Comparison of ENCODE assay signal across 10 mouse cellular contexts in genomic region chr5:117109522-117109921, GRCm38 (mm10). TPM values are rescaled to one million over a fixed set of nuclear protein-coding genes. Genes with fewer than 3 reads are reported as not detected.
DNase-seq lines count a peak whose midpoint lies in the region; ATAC-seq and TF ChIP-seq lines count a peak whose summit lies in the region.
"Had no signal": no experiment of that assay in that cellular context is flagged by ENCODE, and none has a peak within 500 bp of the region (broad histone marks: within the 10 kb centered on the region; RNA-seq: fewer than 3 reads in every experiment).

No protein-coding gene starts in this region.

- peaks cover 65% of the 10 kb centered on the region for H3K36me3 ChIP-seq in liver, postnatal 0 days (replicated peaks; ENCODE audit: insufficient read depth, low read length)
- H3K36me3 ChIP-seq in liver, embryonic 11.5 days (ENCODE audit: control insufficient read depth, insufficient read depth, low read length), result peaks cover 46% of the 10 kb centered on the region
- peaks cover 85% of the 10 kb centered on the region for H3K36me3 ChIP-seq in E14TG2a.4 (ENCODE audit: insufficient read depth, low read length)
- H3K36me3 ChIP-seq in small intestine, adult 2 months (ENCODE audit: control insufficient read depth, insufficient read depth, low read length), result peaks cover 64% of the 10 kb centered on the region
- peaks cover 9% of the 10 kb centered on the region; the same call in 1 of the 2 replicates for H3K36me3 ChIP-seq in forebrain, embryonic 11.5 days (ENCODE audit: control insufficient read depth, insufficient read depth, low read length)

- 0 out of 2 replicates have a peak, but pooled peaks cover 7% of the 10 kb centered on the region for H3K4me1 ChIP-seq in liver, postnatal 0 days (ENCODE audit: insufficient read depth)
- no peaks in the 10 kb centered on the region for H3K4me1 ChIP-seq in liver, embryonic 11.5 days (replicated peaks; ENCODE audit: control insufficient read depth, insufficient read depth, low read length)
- H3K4me1 ChIP-seq in E14TG2a.4 (replicated peaks; ENCODE audit: low read depth, low read length), result peaks cover 83% of the 10 kb centered on the region
- H3K4me1 ChIP-seq in small intestine, adult 2 months (ENCODE audit: control insufficient read depth, insufficient read depth, insufficient read length, low read length), result no peaks in the 10 kb centered on the region
- H3K4me1 ChIP-seq in forebrain, embryonic 11.5 days (replicated peaks; ENCODE audit: control insufficient read depth, insufficient read depth, low read length), result no peaks in the 10 kb centered on the region

- DNase-seq in cerebellum, adult 9-11 months, result peak; percentile 25
- DNase-seq in cerebellum, adult 11-12 months, result no peak
- DNase-seq in liver, postnatal 0 days, result peak; percentile 41
- no peak for DNase-seq in liver, embryonic 11.5 days (ENCODE audit: low spot score)
- no peak for DNase-seq in forebrain, embryonic 11.5 days (ENCODE audit: low spot score)

- WGBS in liver, postnatal 0 days (ENCODE audit: insufficient replicate concordance), result 87% methylated on average over 8 of the region's 8 CpGs
- 91% methylated on average over 8 of the region's 8 CpGs for WGBS in liver, embryonic 11.5 days
- 87% methylated on average over 8 of the region's 8 CpGs for WGBS in small intestine, adult 2 months
- 88% methylated on average over 8 of the region's 8 CpGs for WGBS in forebrain, embryonic 11.5 days

- no peaks in the 10 kb centered on the region for H3K9me3 ChIP-seq in liver, postnatal 0 days (ENCODE audit: low read length)
- H3K9me3 ChIP-seq in liver, embryonic 11.5 days (ENCODE audit: control insufficient read depth, low read length), result no peaks in the 10 kb centered on the region
- no peaks in the 10 kb centered on the region for H3K9me3 ChIP-seq in E14TG2a.4 (ENCODE audit: low read length)
- H3K9me3 ChIP-seq in forebrain, embryonic 11.5 days (ENCODE audit: control insufficient read depth, low read length), result no peaks in the 10 kb centered on the region
- H3K9me3 ChIP-seq: kidney, embryonic 15.5 days; limb, embryonic 10.5 days had no signal

- TF ChIP-seq CTCF in liver, postnatal 0 days (IDR thresholded peaks at IDR 0.05; ENCODE audit: low read depth), result peak; percentile 64
- peak; percentile 41 for TF ChIP-seq CTCF in E14TG2a.4 (conservative IDR thresholded peaks at IDR 0.05; ENCODE audit: low read length)
- TF ChIP-seq CTCF in small intestine, adult 2 months (IDR thresholded peaks at IDR 0.05; ENCODE audit: extremely low read depth, insufficient read length, insufficient replicate concordance, low read depth, low read length), result peak; percentile 36; the same call in 1 of the 2 replicates

- H3K4me3 ChIP-seq in liver, postnatal 0 days (ENCODE audit: low read depth, low read length), result no peak overlapping the region
- H3K4me3 ChIP-seq in liver, embryonic 11.5 days (ENCODE audit: low read depth, low read length), result no peak overlapping the region
- no peak overlapping the region for H3K4me3 ChIP-seq in E14TG2a.4 (replicated peaks; ENCODE audit: low read length)
- no peak overlapping the region for H3K4me3 ChIP-seq in small intestine, adult 2 months (ENCODE audit: low read depth, low read length)
- H3K4me3 ChIP-seq in forebrain, embryonic 11.5 days (ENCODE audit: low read depth, low read length), result no peak overlapping the region
- H3K4me3 ChIP-seq: kidney, embryonic 15.5 days; limb, embryonic 10.5 days had no signal

- no peak for ATAC-seq in liver, postnatal 0 days
- ATAC-seq in liver, embryonic 11.5 days (replicated peaks; ENCODE audit: low FRiP score), result no peak
- ATAC-seq in megakaryocyte-erythroid progenitor cell, adult 5-6 weeks (replicated peaks; ENCODE audit: low FRiP score, low TSS enrichment, poor library complexity, severe bottlenecking), result no peak
- no peak for ATAC-seq in forebrain, embryonic 11.5 days (replicated peaks; ENCODE audit: low FRiP score)

- TF ChIP-seq EP300 in liver, postnatal 0 days (IDR thresholded peaks at IDR 0.05; ENCODE audit: low read depth), result no peak

- no peaks in the 10 kb centered on the region for H3K27me3 ChIP-seq in liver, postnatal 0 days (ENCODE audit: insufficient read depth, low read length)
- H3K27me3 ChIP-seq in liver, embryonic 11.5 days (replicated peaks; ENCODE audit: control insufficient read depth, insufficient read depth, low read length), result no peaks in the 10 kb centered on the region
- H3K27me3 ChIP-seq in E14TG2a.4 (ENCODE audit: insufficient read depth, low read length), result no peaks in the 10 kb centered on the region
- no peaks in the 10 kb centered on the region for H3K27me3 ChIP-seq in small intestine, adult 2 months (ENCODE audit: control insufficient read depth, insufficient read depth, low read length)
- H3K27me3 ChIP-seq in forebrain, embryonic 11.5 days (ENCODE audit: control insufficient read depth, insufficient read depth, low read length), result no peaks in the 10 kb centered on the region
- H3K27me3 ChIP-seq: kidney, embryonic 15.5 days had no signal

- no peak for TF ChIP-seq POLR2A in small intestine, adult 2 months (IDR thresholded peaks at IDR 0.05; ENCODE audit: low read depth, low read length)

- H3K27ac ChIP-seq in liver, postnatal 0 days (ENCODE audit: low read depth), result no peak overlapping the region
- H3K27ac ChIP-seq in liver, embryonic 11.5 days (ENCODE audit: low read depth, low read length), result no peak overlapping the region
- no peak overlapping the region for H3K27ac ChIP-seq in small intestine, adult 2 months (ENCODE audit: insufficient read depth, low read depth, low read length)
- H3K27ac ChIP-seq in forebrain, embryonic 11.5 days (ENCODE audit: low read depth, low read length), result no peak overlapping the region
- H3K27ac ChIP-seq: kidney, embryonic 15.5 days; limb, embryonic 10.5 days had no signal

- H3K9ac ChIP-seq in liver, postnatal 0 days (replicated peaks), result no peak overlapping the region
- H3K9ac ChIP-seq in liver, embryonic 11.5 days (ENCODE audit: low read depth, low read length), result no peak overlapping the region
- no peak overlapping the region for H3K9ac ChIP-seq in forebrain, embryonic 11.5 days (ENCODE audit: low read length)
- H3K9ac ChIP-seq: kidney, embryonic 15.5 days had no signal

- H3K4me2 ChIP-seq in liver, postnatal 0 days (ENCODE audit: low read depth, low read length), result no peak overlapping the region
- H3K4me2 ChIP-seq in liver, embryonic 11.5 days, result no peak overlapping the region
- no peak overlapping the region for H3K4me2 ChIP-seq in forebrain, embryonic 11.5 days (ENCODE audit: low read depth, low read length, severe bottlenecking)
- H3K4me2 ChIP-seq: kidney, embryonic 15.5 days had no signal

RNA-seq across cellular contexts. Expression of gene Suds3, which starts 6.4 kb away (rescaled TPM):
- polyA plus RNA-seq in liver, postnatal 0 days (2015; fragmentation: Nextera tagmentation; extraction: Ambion mirVana), result 30.5 and 33.4 TPM in 2 replicates
- polyA plus RNA-seq in liver, embryonic 11.5 days (2014; fragmentation: Nextera tagmentation; extraction: Ambion mirVana), result 37.8 and 41.9 TPM in 2 replicates
- 51.1 and 114 TPM in 2 replicates for polyA plus RNA-seq in small intestine, adult 2 months (2012; rRNA removed)
- 47.7 and 59.1 TPM in 2 replicates for total RNA-seq in megakaryocyte-erythroid progenitor cell, adult 5-6 weeks (2014; fragmentation: Nextera tagmentation)
- total RNA-seq in megakaryocyte-erythroid progenitor cell, adult 5-6 weeks (2017), result 106 and 110 TPM in 2 replicates
- 51.8 and 52.1 TPM in 2 replicates for polyA plus RNA-seq in forebrain, embryonic 11.5 days (2014; fragmentation: Nextera tagmentation; extraction: Ambion mirVana)

RNA-seq across cellular contexts. Expression of gene Taok3, which starts 10.4 kb away (rescaled TPM):
- 40.5 and 41.9 TPM in 2 replicates for polyA plus RNA-seq in liver, postnatal 0 days (2015; fragmentation: Nextera tagmentation; extraction: Ambion mirVana)
- 69.3 and 73.6 TPM in 2 replicates for polyA plus RNA-seq in liver, embryonic 11.5 days (2014; fragmentation: Nextera tagmentation; extraction: Ambion mirVana)
- 10.7 and 32.0 TPM in 2 replicates for polyA plus RNA-seq in small intestine, adult 2 months (2012; rRNA removed)
- total RNA-seq in megakaryocyte-erythroid progenitor cell, adult 5-6 weeks (2014; fragmentation: Nextera tagmentation), result 92.8 and 105 TPM in 2 replicates
- 79.4 and 88.0 TPM in 2 replicates for total RNA-seq in megakaryocyte-erythroid progenitor cell, adult 5-6 weeks (2017)
- polyA plus RNA-seq in forebrain, embryonic 11.5 days (2014; fragmentation: Nextera tagmentation; extraction: Ambion mirVana), result 16.2 and 16.9 TPM in 2 replicates

Comparison
In these comparisons a context has a peak if more than half of its experiments do, and no peak if none do; other contexts are left out.
1. DNase-seq: peak in cerebellum, adult 9-11 months (single experiment) and liver, postnatal 0 days (single experiment); none in cerebellum, adult 11-12 months (single experiment), liver, embryonic 11.5 days (single experiment) and forebrain, embryonic 11.5 days (single experiment).
2. Peak in every context shown above with its lines, with median percentiles within 50 percentile points of each other: CTCF ChIP-seq.